Mouse (Mus musculus) lung, adult 2 months (tissue): ENCODE measurements around the gene Trim12a.
"Not testable (repeated sequence)": the region's sequence is repeated elsewhere in the genome, so short reads cannot be mapped to it uniquely, and the experiment has no call there.

Source experiments
- CTCF ChIP-seq: fragments of 200-500 bp; IDR thresholded peaks from 2 replicates; pipeline ENCODE4 v1.5.1; 2011; ENCODE audit warnings: mild to moderate bottlenecking, low read length, control low read depth; ENCODE audit not compliant: insufficient read depth
- POLR2A ChIP-seq: fragments of 200-500 bp; IDR thresholded peaks from 2 replicates; pipeline ENCODE4 v1.6.1; 2011; ENCODE audit warnings: low read depth, mild to moderate bottlenecking, control low read depth, low read length, borderline replicate concordance; ENCODE audit errors: extremely low read depth

DNA sequence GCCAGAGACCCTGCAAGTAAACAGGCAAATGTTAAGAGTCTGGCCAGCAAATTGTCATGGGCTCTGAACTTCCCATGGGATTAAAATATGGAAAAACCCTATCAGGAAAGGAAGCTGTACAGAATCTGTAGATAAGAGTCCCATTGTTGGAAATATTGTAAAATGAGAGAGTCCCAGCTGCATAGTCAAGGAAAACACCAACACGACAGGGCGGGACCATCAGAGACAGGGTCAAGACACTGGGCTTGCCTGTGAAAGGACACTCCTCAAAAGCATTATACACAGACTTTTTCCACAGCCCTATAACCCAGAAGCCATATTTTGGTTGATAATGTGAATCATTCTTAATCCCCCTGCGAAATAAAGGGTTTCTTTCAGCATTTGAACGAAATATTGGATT is 25.5 kb upstream of the Trim12a start:
- TF ChIP-seq POLR2A, CTCF: not testable (repeated sequence)
